Mouse (Mus musculus) cerebellum, adult 2 months (tissue): Measurements from ENCODE around the gene Wnt9b.

Experiments used
- CTCF ChIP-seq: fragments of 200-500 bp; IDR thresholded peaks from 2 replicates; pipeline ENCODE4 v1.5.1; 2011; ENCODE audit warnings: low read depth, mild to moderate bottlenecking, control low read depth, low read length, moderate library complexity, borderline replicate concordance; ENCODE audit not compliant: insufficient read depth
- POLR2A ChIP-seq: fragments of 200-500 bp; IDR thresholded peaks from 2 replicates; pipeline ENCODE4 v1.6.1; 2011; ENCODE audit warnings: low read length, control low read depth, borderline replicate concordance; ENCODE audit not compliant: insufficient read depth

DNA sequence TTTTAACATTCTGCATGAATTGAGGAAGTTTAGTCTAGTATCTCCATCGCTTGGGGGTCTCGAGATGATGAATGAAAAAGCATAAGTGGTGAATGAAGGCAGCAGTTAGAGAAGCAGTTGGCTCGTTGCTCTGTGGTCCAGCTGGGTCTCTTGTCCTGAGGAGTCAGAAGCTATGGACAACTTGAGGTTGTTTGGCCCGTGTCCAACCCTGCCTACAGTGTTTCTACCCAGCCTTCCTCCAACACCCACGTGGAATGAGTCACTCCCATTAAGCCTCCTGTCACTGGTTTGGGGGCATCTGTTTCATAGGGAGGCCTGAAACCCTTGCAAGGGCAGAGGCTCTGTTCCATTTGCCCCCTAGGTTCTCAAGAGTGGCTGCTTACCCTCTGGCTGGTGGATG lies 40.3 kb upstream of the Wnt9b start:
- TF ChIP-seq CTCF (no peak), POLR2A (no peak)
